Mouse (Mus musculus) CH12.LX (cell line): Measurements from ENCODE around the gene Ttll5. TPM values are rescaled to one million over a fixed set of nuclear protein-coding genes. Genes with fewer than 3 reads are reported as not detected.

Experiments used
- DNase-seq: peaks from one replicate; pipeline ENCODE4 v3.0.0-alpha.2; 2013; ENCODE audit errors: extremely low read depth
- H3K27ac ChIP-seq: 2 replicates; pipeline ENCODE4 v1.5.1; 2012; ENCODE audit warnings: low read depth, mild to moderate bottlenecking, control low read depth, moderate library complexity; ENCODE audit not compliant: insufficient read depth
- H3K27me3 ChIP-seq: replicated peaks from 2 replicates; pipeline ENCODE3; 2012; ENCODE audit warnings: inconsistent platforms
- H3K36me3 ChIP-seq, 2 experiments: replicated peaks in 1 of 2; 2 replicates each; pipeline versions ENCODE3 to v1.6.1; 2012; ENCODE audit warnings: inconsistent platforms in 1 of 2, low read length in 1 of 2, mild to moderate bottlenecking in 1 of 2, mixed read lengths in 1 of 2, moderate library complexity in 1 of 2; ENCODE audit not compliant: control insufficient read depth in 1 of 2, insufficient read depth in 1 of 2
- H3K4me1 ChIP-seq, 2 experiments: 2 replicates each; pipeline ENCODE4 v1.6.1; 2012; ENCODE audit warnings: inconsistent platforms in 1 of 2, moderate library complexity in 1 of 2; ENCODE audit not compliant: insufficient read depth in 2 of 2, control insufficient read depth in 1 of 2
- H3K4me2 ChIP-seq: 2 replicates; pipeline ENCODE4 v1.6.1; 2012; ENCODE audit warnings: low read depth, mild to moderate bottlenecking, control low read depth; ENCODE audit not compliant: poor library complexity, insufficient read depth, severe bottlenecking
- H3K4me3 ChIP-seq, 3 experiments: fragments of 150-350 bp in 1 of 3; sonication (generic) in 1 of 3; replicated peaks in 1 of 3; 2 replicates each; pipeline versions ENCODE3 to v1.5.1; 2011 to 2012; ENCODE audit warnings: low read depth in 2 of 3, low read length in 2 of 3, mild to moderate bottlenecking in 2 of 3, moderate library complexity in 2 of 3, control low read depth in 1 of 3, improper control_type of control experiment in 1 of 3, inconsistent platforms in 1 of 3, mixed read lengths in 1 of 3; ENCODE audit not compliant: poor library complexity in 1 of 3
- H3K79me2 ChIP-seq: replicated peaks from 2 replicates; pipeline ENCODE4 v1.6.1; 2012; ENCODE audit warnings: mild to moderate bottlenecking, moderate library complexity; ENCODE audit not compliant: control insufficient read depth, poor library complexity, insufficient read depth, severe bottlenecking; ENCODE audit errors: extremely low read depth
- H3K9ac ChIP-seq: 2 replicates; pipeline ENCODE4 v1.6.1; 2012; ENCODE audit warnings: low read depth, mild to moderate bottlenecking, control low read depth, moderate library complexity; ENCODE audit not compliant: insufficient read depth
- H3K9me3 ChIP-seq: replicated peaks from 2 replicates; pipeline ENCODE3; 2012; ENCODE audit warnings: low read length, inconsistent platforms, mixed read lengths
- BHLHE40 ChIP-seq: IDR thresholded peaks from 2 replicates; pipeline ENCODE4 v1.6.1; 2011; ENCODE audit warnings: mild to moderate bottlenecking, low read depth, low read length, improper control_type of control experiment
- CHD1 ChIP-seq: IDR thresholded peaks from 2 replicates; pipeline ENCODE4 v1.6.1; 2012; ENCODE audit warnings: low read depth, low read length, improper control_type of control experiment, inconsistent platforms
- CHD2 ChIP-seq: IDR thresholded peaks from 2 replicates; pipeline ENCODE4 v1.6.1; 2011; ENCODE audit warnings: low read length, improper control_type of control experiment
- JUN ChIP-seq: IDR thresholded peaks from 2 replicates; pipeline ENCODE4 v1.6.1; 2011; ENCODE audit warnings: low read depth, mild to moderate bottlenecking, low read length, improper control_type of control experiment, moderate library complexity; ENCODE audit not compliant: insufficient read depth
- JUND ChIP-seq: conservative IDR thresholded peaks from 2 replicates; pipeline ENCODE4 v1.6.1; 2011; ENCODE audit warnings: low read depth, low read length, improper control_type of control experiment
- KAT2A ChIP-seq: IDR thresholded peaks from 2 replicates; pipeline ENCODE4 v1.6.1; 2012; ENCODE audit warnings: low read length, improper control_type of control experiment, inconsistent platforms; ENCODE audit not compliant: insufficient replicate concordance
- MAFK ChIP-seq: IDR thresholded peaks from 2 replicates; pipeline ENCODE4 v1.6.1; 2011; ENCODE audit warnings: low read length, improper control_type of control experiment; ENCODE audit not compliant: insufficient replicate concordance
- MAZ ChIP-seq: IDR thresholded peaks from 2 replicates; pipeline ENCODE4 v1.6.1; 2012; ENCODE audit warnings: low read depth, mild to moderate bottlenecking, inconsistent platforms, low read length, improper control_type of control experiment, moderate library complexity
- MXI1 ChIP-seq: IDR thresholded peaks from 2 replicates; pipeline ENCODE4 v1.6.1; 2011; ENCODE audit warnings: mild to moderate bottlenecking, low read depth, low read length, improper control_type of control experiment
- NELFE ChIP-seq: IDR thresholded peaks from 2 replicates; pipeline ENCODE4 v1.6.1; 2011; ENCODE audit warnings: low read depth, low read length, improper control_type of control experiment
- SIN3A ChIP-seq: IDR thresholded peaks from 2 replicates; pipeline ENCODE4 v1.6.1; 2012; ENCODE audit warnings: low read length, improper control_type of control experiment, inconsistent platforms
- TBP ChIP-seq: conservative IDR thresholded peaks from 2 replicates; pipeline ENCODE4 v1.6.1; 2011; ENCODE audit warnings: low read depth, low read length, improper control_type of control experiment
- TCF12 ChIP-seq: IDR thresholded peaks from 2 replicates; pipeline ENCODE4 v1.6.1; 2014; ENCODE audit warnings: low read depth, mild to moderate bottlenecking, inconsistent platforms, low read length, improper control_type of control experiment
- USF1 ChIP-seq: IDR thresholded peaks from 2 replicates; pipeline ENCODE4 v1.6.1; 2014; ENCODE audit warnings: low read depth, mild to moderate bottlenecking, inconsistent platforms, low read length, improper control_type of control experiment
- ZKSCAN1 ChIP-seq: IDR thresholded peaks from 2 replicates; pipeline ENCODE4 v1.6.1; 2012; ENCODE audit warnings: low read depth, inconsistent platforms, low read length, improper control_type of control experiment, borderline replicate concordance
- ZNF384 ChIP-seq: IDR thresholded peaks from 2 replicates; pipeline ENCODE4 v1.6.1; 2012; ENCODE audit warnings: low read depth, low read length, improper control_type of control experiment, inconsistent platforms
- dilution Hi-C: fragments of 300-500 bp; cut with MboI; formaldehyde crosslinking; loops from 2 replicates; pipeline ENCODE4 v1.14.3; 2020; ENCODE audit warnings: low sequenced_read_pairs; ENCODE audit not compliant: extremely low pct_unique_long_range_greater_than_20kb, extremely low pct_ligation_motif_present
- in situ Hi-C: fragments of 300-500 bp; cut with MboI; formaldehyde crosslinking; loops from 3 replicates; pipeline ENCODE4 v1.14.3; 2019; ENCODE audit warnings: low sequenced_read_pairs, low pct_ligation_motif_present, low pct_unique_long_range_greater_than_20kb, mixed read lengths
- polyA plus RNA-seq: library from polyadenylated mRNA; unstranded; fragments of >175 nt; gene quantifications from 2 replicates; pipeline ENCODE4 v1.2.1, GENCODE M21; 2012; ENCODE audit warnings: low read depth; ENCODE audit not compliant: insufficient read length
- total RNA-seq, 2 experiments: library from RNA; depleted of rRNA; stranded (reverse); fragments of 300-350 nt in 1 of 2; fragments of >200 nt in 1 of 2; gene quantifications; 2 replicates each; pipeline ENCODE4 v1.2.3; 2012 to 2014

The Ttll5 gene
- total and polyA plus RNA-seq, 3 experiments = 5.7 to 14.0 (median 8.7) TPM

DNA sequence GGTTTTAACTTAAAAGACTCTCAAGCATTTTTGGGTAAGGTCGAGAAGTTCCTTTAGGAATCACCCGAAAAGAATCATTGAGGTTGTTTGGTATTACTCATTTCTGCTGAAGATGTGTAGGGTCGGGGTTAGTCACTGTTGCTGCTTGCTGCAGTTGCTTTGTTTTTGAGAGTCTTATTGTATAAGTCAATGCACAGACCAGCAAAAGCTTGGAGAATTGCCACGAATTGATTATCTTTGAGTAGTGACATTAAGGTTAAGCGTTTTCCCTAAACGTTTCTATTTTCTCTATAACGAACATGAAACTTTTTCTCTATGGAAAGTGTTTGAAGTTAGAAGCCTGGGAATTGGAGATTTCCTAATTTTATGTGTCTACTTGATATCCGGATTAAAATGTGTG lies 902 bp downstream of the Ttll5 start:
- in situ Hi-C loops (no loop called here), dilution Hi-C loops (no loop called here)
- Histone ChIP-seq H3K4me1 (peaks cover 4 to 24% of the 10 kb centered on the region in 2 experiments; a peak in 2 of 4 replicates), H3K9ac (peak overlapping the region; percentile 28), H3K27ac (no peak overlapping the region; the same call in 1 of the 2 replicates), H3K9me3 (no peaks in the 10 kb centered on the region)
- TF ChIP-seq NELFE (no peak), USF1 (no peak), TCF12 (no peak), SIN3A (no peak), TBP (no peak), MXI1 (no peak), ZNF384 (no peak), CHD1 (no peak), JUND (no peak)
- TF ChIP-seq, all 38 proteins: peak for 0
- Histone ChIP-seq H3K4me3 (peak overlapping the region; percentile 74 to 98 (median 84)), H3K4me2 (peak overlapping the region; percentile 1), H3K79me2 (peaks cover 19% of the 10 kb centered on the region), H3K36me3 (peaks cover 11 to 50% of the 10 kb centered on the region in 2 experiments), H3K27me3 (no peaks in the 10 kb centered on the region)
- DNase-seq = no peak

DNA sequence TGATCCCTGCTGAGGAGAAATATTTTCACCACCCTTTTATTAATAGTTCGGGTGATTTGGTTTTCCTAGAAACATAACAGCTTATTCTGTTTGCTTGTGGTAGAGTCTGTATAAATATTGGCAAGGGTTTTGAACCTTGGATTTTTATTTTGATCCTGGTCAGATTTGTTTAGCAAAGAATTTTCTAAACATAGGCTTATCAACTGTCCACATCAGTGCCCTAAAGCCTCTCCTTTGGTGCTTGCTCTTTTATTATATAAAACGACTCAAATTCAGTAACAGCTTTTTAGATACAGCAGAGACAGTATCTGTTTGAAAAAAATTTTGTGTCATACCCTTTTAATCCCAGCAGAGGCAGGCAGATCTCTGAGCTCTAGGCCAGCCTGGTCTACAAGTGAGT lies 1.4 kb downstream of the Ttll5 start:
- Histone ChIP-seq H3K4me2 (no peak overlapping the region), H3K36me3 (peaks cover 11 to 49% of the 10 kb centered on the region in 2 experiments), H3K27me3 (no peaks in the 10 kb centered on the region), H3K4me3 (no peak overlapping the region), H3K27ac (no peak overlapping the region), H3K79me2 (peaks cover 19% of the 10 kb centered on the region), H3K4me1 (peaks cover 4 to 24% of the 10 kb centered on the region in 2 experiments; a peak in 2 of 4 replicates), H3K9me3 (no peaks in the 10 kb centered on the region), H3K9ac (peak overlapping the region; percentile 21; the same call in 1 of the 2 replicates)
- dilution Hi-C loops (no loop called here), in situ Hi-C loops (no loop called here)
- DNase-seq = no peak
- TF ChIP-seq ZKSCAN1 (no peak), MAFK (no peak)
- TF ChIP-seq, all 38 proteins: peak for 0

DNA sequence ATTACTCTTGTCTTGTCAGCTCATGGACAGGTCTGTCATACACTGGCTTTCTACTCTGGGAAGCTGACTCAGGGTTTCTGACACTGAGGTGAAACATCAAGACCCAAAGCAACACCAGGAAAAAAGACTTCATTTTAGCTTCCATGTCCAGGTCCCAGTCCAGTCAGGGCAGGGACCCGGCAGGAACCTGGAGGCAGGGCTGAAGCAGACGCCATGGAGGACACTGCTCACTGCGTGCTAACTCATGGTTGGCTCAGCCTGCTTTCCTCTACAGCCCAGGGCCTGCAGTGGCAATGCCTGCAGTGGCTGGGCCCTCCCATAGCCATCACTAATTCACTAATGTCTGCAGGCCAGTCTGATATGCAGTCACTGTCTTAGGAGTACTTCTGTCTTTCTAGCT lies 4.4 kb downstream of the Ttll5 start:
- no peak for TF ChIP-seq BHLHE40
- TF ChIP-seq CHD2 = no peak
- TF ChIP-seq NELFE = no peak
- TF ChIP-seq TCF12 = no peak
- TF ChIP-seq MXI1 = no peak
- TF ChIP-seq CHD1 = no peak
- TF ChIP-seq JUN = no peak
- no peak for TF ChIP-seq KAT2A
- no peak for TF ChIP-seq MAZ
- dilution Hi-C loops (no loop called here), in situ Hi-C loops (no loop called here)
- H3K4me3 ChIP-seq = no peak overlapping the region
- no peaks in the 10 kb centered on the region for H3K9me3 ChIP-seq
- no peak for DNase-seq
- peaks cover 4% of the 10 kb centered on the region for H3K79me2 ChIP-seq
- H3K4me2 ChIP-seq = no peak overlapping the region
- H3K9ac ChIP-seq = no peak overlapping the region
- no peak overlapping the region for H3K27ac ChIP-seq
- H3K27me3 ChIP-seq = no peaks in the 10 kb centered on the region
- H3K36me3 ChIP-seq = peaks cover 4 to 54% of the 10 kb centered on the region in 2 experiments
- H3K4me1 ChIP-seq = peaks cover 0 to 6% of the 10 kb centered on the region in 2 experiments; a peak in 1 of 4 replicates
